Mouse (Mus musculus): ENCODE data around the gene Psg17. TPM values are rescaled to one million over a fixed set of nuclear protein-coding genes. Genes with fewer than 3 reads are reported as not detected.
"Not testable (repeated sequence)": the region's sequence is repeated elsewhere in the genome, so short reads cannot be mapped to it uniquely, and the experiment has no call there.

Gene Psg17
- polyA plus RNA-seq, 1 experiment from 2014 or later = not detected

DNA sequence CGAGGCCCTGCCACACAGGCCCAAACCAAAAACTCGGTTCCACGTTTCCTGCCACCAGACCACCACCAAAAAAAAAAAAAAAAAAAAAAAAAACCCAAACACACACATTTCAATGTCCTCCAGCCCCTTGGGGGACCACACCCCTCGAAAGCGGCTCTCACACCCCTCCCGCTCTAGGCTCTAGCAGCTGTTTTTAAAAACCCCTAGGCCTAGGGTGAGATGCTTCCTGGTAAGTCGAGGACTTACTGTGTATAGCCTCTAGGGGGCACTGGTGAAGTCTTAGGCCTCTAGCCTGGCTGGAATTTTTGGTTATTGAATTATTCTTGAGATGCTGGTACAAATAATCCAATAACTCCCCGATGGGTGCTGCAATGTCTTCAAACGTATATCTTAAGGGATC lies 7.2 kb upstream of the Psg17 start:
- H3K4me3 ChIP-seq (replicated peaks; ENCODE audit: low read depth, low read length) = no peak overlapping the region
- no peak overlapping the region for H3K9ac ChIP-seq (ENCODE audit: low read depth, low read length)
- no peak for ATAC-seq (replicated peaks; ENCODE audit: low FRiP score, low read depth)
- 72% methylated on average over 9 of the region's 9 CpGs for WGBS
- no peaks in the 10 kb centered on the region for H3K27me3 ChIP-seq (ENCODE audit: insufficient read depth, low read length)
- TF ChIP-seq CTCF (IDR thresholded peaks at IDR 0.05; ENCODE audit: low read depth) = peak; percentile 57
- H3K4me2 ChIP-seq (ENCODE audit: low read length) = no peak overlapping the region
- no peaks in the 10 kb centered on the region for H3K4me1 ChIP-seq (replicated peaks; ENCODE audit: insufficient read depth, low read length)
- DNase-seq (ENCODE audit: low spot score) = peak; percentile 57
- no peaks in the 10 kb centered on the region for H3K36me3 ChIP-seq (ENCODE audit: insufficient read depth, low read length)
- no peaks in the 10 kb centered on the region for H3K9me3 ChIP-seq (replicated peaks; ENCODE audit: low read length)
- no peak overlapping the region for H3K27ac ChIP-seq

DNA sequence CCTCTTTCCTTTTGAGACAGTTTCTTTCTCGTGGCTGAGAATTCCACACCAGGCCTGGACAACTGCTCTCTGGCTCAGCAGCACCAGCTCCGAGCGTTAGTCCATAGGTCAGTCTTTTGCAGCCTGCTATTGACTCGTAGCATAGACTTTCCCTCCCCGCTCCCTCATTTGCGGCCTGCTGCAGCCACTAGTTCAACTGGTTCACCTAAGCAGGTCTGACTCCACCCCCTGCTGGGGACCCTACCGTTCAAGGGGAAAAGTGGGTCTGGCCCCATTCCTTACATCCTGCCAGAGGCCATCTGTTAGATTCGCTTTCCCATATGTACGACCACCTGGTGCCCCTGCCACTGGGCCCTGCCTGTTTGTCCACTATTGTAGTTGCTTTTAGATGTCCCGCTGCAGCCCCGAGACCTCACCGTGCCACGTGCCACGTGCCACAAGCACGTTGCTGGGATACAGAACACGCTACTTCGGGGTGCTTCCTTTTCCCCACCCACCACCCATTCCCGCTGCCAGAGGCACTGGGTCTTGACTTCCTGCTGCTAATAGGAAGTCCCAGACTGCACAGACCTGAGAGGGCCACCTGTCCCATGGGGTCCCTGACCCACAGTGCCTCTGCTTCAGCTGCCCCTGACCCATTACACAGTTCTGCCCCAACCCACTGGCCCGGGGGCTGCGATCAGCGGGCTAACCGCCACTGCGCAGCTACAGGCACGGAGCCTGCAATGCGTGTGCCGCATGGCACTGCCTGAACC lies 6.6 kb upstream of the Psg17 start:
- DNase-seq (ENCODE audit: low spot score) (no peak), ATAC-seq (replicated peaks; ENCODE audit: low FRiP score, low read depth) (no peak)
- Histone ChIP-seq H3K9ac (ENCODE audit: low read depth, low read length) (no peak overlapping the region), H3K27ac (no peak overlapping the region), H3K9me3 (replicated peaks; ENCODE audit: low read length) (no peaks in the 10 kb centered on the region), H3K4me1 (replicated peaks; ENCODE audit: insufficient read depth, low read length) (no peaks in the 10 kb centered on the region), H3K36me3 (ENCODE audit: insufficient read depth, low read length) (no peaks in the 10 kb centered on the region), H3K4me2 (ENCODE audit: low read length) (no peak overlapping the region), H3K27me3 (ENCODE audit: insufficient read depth, low read length) (no peaks in the 10 kb centered on the region), H3K4me3 (replicated peaks; ENCODE audit: low read depth, low read length) (no peak overlapping the region)
- WGBS = 67% methylated on average over 26 of the region's 26 CpGs
- no peak for TF ChIP-seq CTCF (IDR thresholded peaks at IDR 0.05; ENCODE audit: low read depth)

DNA sequence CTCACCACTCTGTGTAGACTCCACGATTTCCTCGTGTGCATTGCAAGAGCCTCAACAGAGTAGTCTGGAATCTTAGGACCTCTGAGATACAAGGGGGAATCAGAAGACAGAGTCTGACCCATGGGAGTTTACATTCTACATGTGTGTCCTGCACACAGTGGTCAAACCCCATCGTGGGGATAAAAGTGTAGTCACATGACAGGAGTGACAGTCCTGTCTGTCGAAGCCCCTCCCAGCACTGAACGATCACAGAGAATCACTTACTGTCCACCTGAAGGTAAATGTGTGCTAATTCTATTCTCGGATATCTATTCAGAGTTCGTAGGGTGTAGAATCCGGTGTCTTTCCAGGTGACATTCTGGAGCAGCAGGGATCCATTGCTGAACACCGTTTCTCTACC lies 3.1 kb downstream of the Psg17 start:
- no peaks in the 10 kb centered on the region for H3K9me3 ChIP-seq (replicated peaks; ENCODE audit: low read length)
- H3K9ac ChIP-seq (ENCODE audit: low read depth, low read length) = no peak overlapping the region
- no peak for DNase-seq (ENCODE audit: low spot score)

DNA sequence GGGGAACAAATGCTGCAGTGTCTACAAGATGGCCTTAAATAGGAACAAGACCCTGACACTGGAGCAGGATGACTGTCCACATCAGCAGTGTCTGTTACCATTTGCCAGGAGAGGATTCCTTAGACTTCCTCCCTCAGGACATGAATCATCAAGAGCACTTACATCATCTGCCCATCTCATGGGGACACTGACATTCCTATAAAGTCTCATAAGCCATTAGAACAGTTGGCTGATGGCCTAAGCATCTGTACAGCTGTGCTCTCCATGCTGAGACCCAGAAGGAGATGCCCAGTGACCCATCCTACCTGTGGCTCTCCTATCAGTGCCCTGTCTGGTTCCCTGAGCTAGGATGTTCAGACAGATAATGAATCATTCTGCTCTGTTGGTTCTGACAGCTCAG lies 17.9 kb downstream of the Psg17 start:
- H3K9me3 ChIP-seq (replicated peaks; ENCODE audit: low read length) = no peaks in the 10 kb centered on the region
- no peaks in the 10 kb centered on the region for H3K4me1 ChIP-seq (replicated peaks; ENCODE audit: insufficient read depth, low read length)
- DNase-seq (ENCODE audit: low spot score) = no peak
- no peaks in the 10 kb centered on the region for H3K36me3 ChIP-seq (ENCODE audit: insufficient read depth, low read length)
- no peak overlapping the region for H3K27ac ChIP-seq
- no peak for TF ChIP-seq CTCF (IDR thresholded peaks at IDR 0.05; ENCODE audit: low read depth)
- no peaks in the 10 kb centered on the region for H3K27me3 ChIP-seq (ENCODE audit: insufficient read depth, low read length)
- no peak overlapping the region for H3K4me3 ChIP-seq (replicated peaks; ENCODE audit: low read depth, low read length)
- no peak for ATAC-seq (replicated peaks; ENCODE audit: low FRiP score, low read depth)
- H3K9ac ChIP-seq (ENCODE audit: low read depth, low read length) = no peak overlapping the region
- no peak overlapping the region for H3K4me2 ChIP-seq (ENCODE audit: low read length)

More for the DNA sequence above, 3.1 kb downstream of the Psg17 start:
- WGBS = 81% methylated on average over 9 of the region's 9 CpGs
- no peak overlapping the region for H3K4me2 ChIP-seq (ENCODE audit: low read length)
- H3K4me3 ChIP-seq (replicated peaks; ENCODE audit: low read depth, low read length) = no peak overlapping the region
- TF ChIP-seq CTCF (IDR thresholded peaks at IDR 0.05; ENCODE audit: low read depth) = no peak
- no peak overlapping the region for H3K27ac ChIP-seq
- ATAC-seq (replicated peaks; ENCODE audit: low FRiP score, low read depth) = no peak
- no peaks in the 10 kb centered on the region for H3K27me3 ChIP-seq (ENCODE audit: insufficient read depth, low read length)
- no peaks in the 10 kb centered on the region for H3K4me1 ChIP-seq (replicated peaks; ENCODE audit: insufficient read depth, low read length)
- no peaks in the 10 kb centered on the region for H3K36me3 ChIP-seq (ENCODE audit: insufficient read depth, low read length)

DNA sequence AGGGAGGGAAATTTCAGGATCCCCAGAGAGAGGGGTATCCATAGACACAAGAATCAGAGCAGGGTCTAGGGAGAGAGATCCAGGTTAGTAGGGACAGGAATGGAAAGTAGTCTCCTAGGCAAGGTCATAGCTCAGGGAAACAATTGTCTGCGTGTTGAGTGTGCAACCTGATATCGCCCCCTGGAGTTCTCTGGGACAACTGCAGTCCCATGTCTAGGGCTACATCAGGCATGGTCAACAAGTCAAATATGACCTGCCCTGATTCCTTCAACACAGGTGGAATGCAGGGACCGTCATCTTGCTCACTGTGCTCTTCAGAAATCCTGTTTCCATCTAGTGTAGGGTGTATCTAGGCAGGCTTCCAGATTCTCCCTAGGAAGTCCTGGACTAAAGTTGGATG lies 22.3 kb downstream of the Psg17 start:
- H3K27me3 ChIP-seq (ENCODE audit: insufficient read depth, low read length) = no peaks in the 10 kb centered on the region
- no peak overlapping the region for H3K27ac ChIP-seq
- peak; percentile 28; the same call in 1 of the 2 replicates for TF ChIP-seq CTCF (IDR thresholded peaks at IDR 0.05; ENCODE audit: low read depth)
- DNase-seq (ENCODE audit: low spot score) (no peak), ATAC-seq (replicated peaks; ENCODE audit: low FRiP score, low read depth) (no peak)
- no peaks in the 10 kb centered on the region for H3K4me1 ChIP-seq (replicated peaks; ENCODE audit: insufficient read depth, low read length)
- 39% methylated on average over 3 of the region's 3 CpGs for WGBS
- no peak overlapping the region for H3K4me3 ChIP-seq (replicated peaks; ENCODE audit: low read depth, low read length)
- no peaks in the 10 kb centered on the region for H3K36me3 ChIP-seq (ENCODE audit: insufficient read depth, low read length)
- H3K4me2 ChIP-seq (ENCODE audit: low read length) = no peak overlapping the region
- no peaks in the 10 kb centered on the region for H3K9me3 ChIP-seq (replicated peaks; ENCODE audit: low read length)
- H3K9ac ChIP-seq (ENCODE audit: low read depth, low read length) = no peak overlapping the region

DNA sequence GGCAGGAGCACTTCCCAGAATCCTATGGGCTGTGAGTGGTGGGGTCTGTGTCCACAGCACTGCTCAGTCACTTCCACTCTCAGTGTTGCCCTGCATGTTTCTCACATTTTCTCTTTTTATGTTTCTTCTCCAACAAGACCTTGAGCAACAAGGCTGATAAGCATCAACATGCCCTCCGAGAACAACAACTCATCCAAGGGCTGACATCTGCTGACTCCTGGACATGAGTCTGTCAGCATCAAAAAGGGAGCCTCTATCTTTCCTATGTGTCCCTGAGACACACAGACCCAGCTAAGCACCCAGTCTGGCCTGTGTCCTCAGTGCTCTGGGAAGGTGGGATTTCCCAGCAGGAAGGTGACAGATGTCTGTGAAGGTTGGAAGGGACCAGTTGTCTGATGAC lies 23.0 kb downstream of the Psg17 start, which contains the start of gene Psg19:
Gene Psg19, minus strand, starts transcription at position 101 of the 400 bp plus-strand sequence.
- H3K27ac ChIP-seq = no peak within 1 kb of the TSS
- no peaks in the 10 kb centered on the region for H3K27me3 ChIP-seq (ENCODE audit: insufficient read depth, low read length)
- TF ChIP-seq CTCF (IDR thresholded peaks at IDR 0.05; ENCODE audit: low read depth) = no peak
- H3K9ac ChIP-seq (ENCODE audit: low read depth, low read length) = no peak within 1 kb of the TSS
- ATAC-seq (replicated peaks; ENCODE audit: low FRiP score, low read depth) (no peak), DNase-seq (ENCODE audit: low spot score) (no peak)
- no peak within 1 kb of the TSS for H3K4me2 ChIP-seq (ENCODE audit: low read length)
- no peaks in the 10 kb centered on the region for H3K36me3 ChIP-seq (ENCODE audit: insufficient read depth, low read length)
- 71% methylated on average over 1 of the region's 1 CpGs for WGBS
- H3K9me3 ChIP-seq (replicated peaks; ENCODE audit: low read length) = no peaks in the 10 kb centered on the region
- no peak within 1 kb of the TSS for H3K4me3 ChIP-seq (replicated peaks; ENCODE audit: low read depth, low read length)
- no peaks in the 10 kb centered on the region for H3K4me1 ChIP-seq (replicated peaks; ENCODE audit: insufficient read depth, low read length)

DNA sequence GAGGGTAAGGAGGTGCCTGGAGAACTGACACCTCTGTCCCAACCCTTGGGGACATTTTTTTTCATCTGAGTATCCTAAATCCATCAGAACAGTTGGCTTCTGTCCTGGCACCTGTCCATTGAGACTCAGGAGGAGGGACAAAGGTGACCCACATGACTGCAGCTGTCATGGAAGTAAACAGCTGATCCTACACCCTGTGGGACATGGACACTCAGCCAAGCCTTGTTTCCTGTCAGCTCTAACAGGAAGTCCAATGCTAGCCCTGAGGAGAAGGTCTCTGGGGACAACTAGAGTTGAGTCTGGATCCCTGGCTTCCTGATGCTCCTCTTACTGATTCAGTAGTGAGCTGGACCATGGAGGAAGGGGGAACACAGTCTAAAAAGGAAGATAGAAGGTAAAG lies 30.7 kb downstream of the Psg17 start:
- H3K9ac ChIP-seq (ENCODE audit: low read depth, low read length); H3K9me3 ChIP-seq (replicated peaks; ENCODE audit: low read length); H3K4me2 ChIP-seq (ENCODE audit: low read length); ATAC-seq (replicated peaks; ENCODE audit: low FRiP score, low read depth); H3K4me1 ChIP-seq (replicated peaks; ENCODE audit: insufficient read depth, low read length); DNase-seq (ENCODE audit: low spot score); H3K36me3 ChIP-seq (ENCODE audit: insufficient read depth, low read length); H3K4me3 ChIP-seq (replicated peaks; ENCODE audit: low read depth, low read length); H3K27me3 ChIP-seq (ENCODE audit: insufficient read depth, low read length); H3K27ac ChIP-seq: not testable (repeated sequence)

Data from kidney, postnatal 0 days (tissue).